Mouse (Mus musculus) testis, adult 2 months (tissue): ENCODE results near the gene Adcy3.

Source experiments
- CTCF ChIP-seq: fragments of 200-500 bp; IDR thresholded peaks from 2 replicates; pipeline ENCODE4 v1.5.1; 2012; ENCODE audit warnings: low read depth, mild to moderate bottlenecking, inconsistent platforms, low read length, moderate library complexity; ENCODE audit not compliant: control insufficient read depth, insufficient read depth, insufficient replicate concordance
- POLR2A ChIP-seq: fragments of 200-500 bp; IDR thresholded peaks from 2 replicates; pipeline ENCODE4 v1.6.1; 2012; ENCODE audit warnings: low read depth, mild to moderate bottlenecking, inconsistent platforms, low read length, moderate library complexity; ENCODE audit not compliant: control insufficient read depth

GRCm38 (mm10) chr12:4237481-4237880 is 104.6 kb downstream of the Adcy3 start:
- TF ChIP-seq CTCF, result no peak
- no peak for TF ChIP-seq POLR2A
